Mouse (Mus musculus): ENCODE measurements around the gene Robo1. TPM values are rescaled to one million over a fixed set of nuclear protein-coding genes. Genes with fewer than 3 reads are reported as not detected.
A peak's percentile ranks its signal among the peaks of the same experiment; 100 is the strongest.

Robo1 gene
- total RNA-seq, 2 experiments from 2014 or later: not detected

DNA sequence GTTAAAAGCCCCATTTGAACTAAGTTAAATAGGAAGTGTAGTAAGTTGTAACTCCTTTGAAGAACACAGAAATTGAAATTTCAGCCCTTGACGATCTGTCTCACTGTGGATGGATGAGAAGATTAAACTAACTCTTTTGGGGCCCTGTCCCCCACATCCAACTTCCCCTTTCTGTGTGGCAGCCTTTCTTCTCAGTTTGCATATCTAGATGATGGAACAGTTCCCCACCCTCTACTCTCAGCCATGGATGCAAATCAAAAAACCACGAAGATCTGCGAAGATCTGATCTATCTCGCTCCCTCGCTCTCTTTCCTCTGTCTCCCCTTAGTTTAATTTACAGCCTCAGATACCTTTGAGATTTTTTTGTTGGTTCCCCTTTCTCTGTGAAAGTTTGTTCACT is 357.3 kb downstream of the Robo1 start:
- peak; percentile 38; the same call in 1 of the 2 replicates for ATAC-seq (replicated peaks; ENCODE audit: poor library complexity, severe bottlenecking)

- ATAC-seq (replicated peaks; ENCODE audit: poor library complexity, severe bottlenecking): peak; percentile 22; the same call in 1 of the 2 replicates
Measured at GRCm38 (mm10) chr16:72670240-72671038, 362.3 kb downstream of the Robo1 start.

- no peak for ATAC-seq (replicated peaks; ENCODE audit: poor library complexity, severe bottlenecking)
Measured at GRCm38 (mm10) chr16:72677234-72677633, 369.1 kb downstream of the Robo1 start.

DNA sequence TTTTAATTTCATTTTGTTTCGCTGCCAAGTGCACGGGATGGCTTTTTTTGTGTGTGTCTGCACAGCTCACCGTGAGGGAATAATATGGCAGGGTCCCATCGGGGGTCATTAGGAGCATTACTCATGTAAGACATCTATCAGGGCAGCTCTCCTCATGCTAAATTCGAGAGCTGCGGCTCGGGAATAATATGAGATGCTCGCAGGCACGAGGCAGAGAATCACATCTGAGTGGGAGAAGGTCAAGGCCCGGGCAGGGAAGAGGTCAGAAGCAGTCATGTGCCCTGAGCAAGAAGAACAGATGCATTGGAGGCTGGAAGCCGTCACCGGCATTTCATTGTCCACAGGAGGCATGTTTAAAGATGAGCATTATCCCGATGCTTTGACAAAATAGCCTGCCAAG is 370.3 kb downstream of the Robo1 start:
- no peak for ATAC-seq (replicated peaks; ENCODE audit: poor library complexity, severe bottlenecking)

DNA sequence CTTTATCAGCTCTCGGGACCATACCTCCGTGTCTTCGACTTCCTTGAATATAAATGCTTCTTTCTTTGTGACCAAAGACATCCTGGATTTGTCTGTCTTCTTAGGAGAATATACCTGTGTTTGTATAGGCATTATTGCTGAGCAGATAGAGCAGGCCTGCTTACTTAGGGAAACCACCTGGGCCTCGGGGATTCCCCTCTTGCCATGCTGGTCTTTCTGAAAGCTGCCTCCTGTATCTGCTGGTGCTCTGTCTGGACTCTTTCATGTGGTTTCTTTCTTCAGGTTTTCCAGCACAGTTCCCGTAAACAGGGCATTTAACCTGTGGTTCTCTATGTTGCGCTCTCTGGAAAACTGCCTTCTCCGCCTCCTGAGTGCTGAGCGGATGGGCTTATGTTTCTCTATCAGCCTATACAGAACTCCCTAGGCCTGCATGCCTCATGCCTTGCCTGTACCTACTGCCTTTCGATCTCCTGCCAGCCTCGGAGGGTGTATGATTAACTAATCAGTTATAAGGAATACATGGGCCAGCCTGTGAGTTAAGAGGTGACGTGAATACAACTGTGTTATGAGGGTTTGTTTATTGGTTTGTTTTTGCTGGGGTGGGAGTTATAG is 370.9 kb downstream of the Robo1 start:
- no peak for ATAC-seq (replicated peaks; ENCODE audit: poor library complexity, severe bottlenecking)

- ATAC-seq (replicated peaks; ENCODE audit: poor library complexity, severe bottlenecking): no peak
Measured at GRCm38 (mm10) chr16:72685604-72686479, 377.7 kb downstream of the Robo1 start.

- no peak for ATAC-seq (replicated peaks; ENCODE audit: poor library complexity, severe bottlenecking)
Measured at GRCm38 (mm10) chr16:72686480-72687053, 378.5 kb downstream of the Robo1 start.

- ATAC-seq (replicated peaks; ENCODE audit: poor library complexity, severe bottlenecking): no peak
Measured at GRCm38 (mm10) chr16:72687651-72688050, 379.5 kb downstream of the Robo1 start.

- no peak for ATAC-seq (replicated peaks; ENCODE audit: poor library complexity, severe bottlenecking)
Measured at GRCm38 (mm10) chr16:72688185-72688681, 380.1 kb downstream of the Robo1 start.

DNA sequence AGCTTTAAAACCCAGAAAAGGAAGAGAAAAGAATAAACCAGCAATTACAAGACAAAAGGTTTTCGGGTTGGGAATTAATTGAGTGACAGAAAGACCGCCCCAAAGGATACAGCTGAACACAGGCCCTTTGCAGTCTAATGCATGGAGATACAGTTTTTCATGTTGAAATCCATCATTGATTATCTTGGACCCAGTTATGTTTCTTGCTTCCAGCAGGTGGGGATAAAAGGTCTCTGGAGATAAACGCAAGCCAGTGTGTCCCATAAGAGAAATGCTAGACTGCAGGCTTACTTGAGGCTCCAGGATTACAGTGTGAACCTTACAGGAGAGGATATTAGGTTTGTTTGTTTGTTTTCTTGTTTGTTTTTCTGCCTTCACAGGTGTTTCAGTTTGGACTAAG is 383.8 kb downstream of the Robo1 start:
- no peak for ATAC-seq (replicated peaks; ENCODE audit: poor library complexity, severe bottlenecking)

DNA sequence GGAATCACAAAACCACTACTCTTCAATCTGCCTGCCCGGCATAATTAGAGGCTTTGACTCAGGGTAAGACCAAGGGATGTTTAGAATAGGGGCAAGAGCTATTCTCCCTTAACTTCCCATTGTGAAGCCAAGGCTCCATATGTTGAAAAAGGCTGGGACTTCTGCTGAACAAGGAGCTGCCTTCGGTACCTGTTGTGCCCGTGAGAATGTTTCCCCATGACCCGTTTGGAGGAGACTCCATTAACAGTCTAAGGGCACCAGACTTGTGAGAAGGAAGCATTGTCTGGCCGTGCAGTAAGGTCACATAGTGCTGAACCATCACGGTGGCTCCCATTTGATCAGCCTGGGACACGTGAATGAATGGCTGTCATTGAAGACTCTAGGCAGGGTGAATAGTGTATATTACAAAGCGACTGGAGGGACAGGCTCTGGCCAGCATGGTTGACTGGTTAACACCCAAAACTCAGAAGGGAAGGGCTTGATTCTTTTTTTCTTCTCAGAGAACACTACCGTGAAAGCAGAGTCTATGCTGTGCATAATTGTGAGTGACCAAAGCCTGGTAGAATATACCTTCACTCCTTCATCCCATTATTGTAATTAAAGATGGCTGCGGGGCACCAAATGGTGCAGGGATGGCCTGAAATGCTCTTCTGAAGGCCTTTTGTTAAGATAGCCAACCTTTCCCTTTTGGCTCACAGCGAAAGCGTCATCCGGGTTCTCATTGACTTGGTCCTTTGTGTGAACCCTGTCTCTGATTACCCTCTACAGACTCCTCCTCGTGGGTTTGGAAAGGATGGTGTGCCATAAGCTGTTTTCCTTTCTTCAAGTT is 385.6 kb downstream of the Robo1 start:
- ATAC-seq (replicated peaks; ENCODE audit: poor library complexity, severe bottlenecking): no peak

DNA sequence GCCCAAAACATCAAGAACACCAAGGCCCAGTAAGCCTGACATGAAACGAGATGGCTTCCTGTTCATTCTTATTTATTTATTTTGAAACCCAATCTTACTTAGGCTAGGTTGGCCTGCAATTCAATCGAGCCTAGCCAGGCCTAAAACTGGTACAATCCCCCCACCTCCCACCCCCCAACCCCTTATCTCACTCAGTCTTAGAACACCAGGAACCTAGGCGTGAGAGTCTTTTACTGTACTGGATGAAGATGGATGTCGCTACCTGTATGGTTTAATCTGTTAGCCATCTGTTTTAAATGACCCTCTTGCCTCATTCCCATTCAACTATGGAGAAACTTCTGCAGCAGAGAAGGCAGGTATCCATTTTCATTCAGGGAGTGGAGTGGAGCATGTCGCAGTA is 386.7 kb downstream of the Robo1 start:
- ATAC-seq (replicated peaks; ENCODE audit: poor library complexity, severe bottlenecking): no peak

- no peak for ATAC-seq (replicated peaks; ENCODE audit: poor library complexity, severe bottlenecking)
Measured at GRCm38 (mm10) chr16:72699238-72700006, 391.3 kb downstream of the Robo1 start.

GRCm38 (mm10) chr16:72700297-72700696 is 392.2 kb downstream of the Robo1 start:
- ATAC-seq (replicated peaks; ENCODE audit: poor library complexity, severe bottlenecking): no peak

- ATAC-seq (replicated peaks; ENCODE audit: poor library complexity, severe bottlenecking): no peak
Measured at GRCm38 (mm10) chr16:72703486-72703885, 395.4 kb downstream of the Robo1 start.

- no peak for ATAC-seq (replicated peaks; ENCODE audit: poor library complexity, severe bottlenecking)
Measured at GRCm38 (mm10) chr16:72705851-72706250, 397.7 kb downstream of the Robo1 start.

DNA sequence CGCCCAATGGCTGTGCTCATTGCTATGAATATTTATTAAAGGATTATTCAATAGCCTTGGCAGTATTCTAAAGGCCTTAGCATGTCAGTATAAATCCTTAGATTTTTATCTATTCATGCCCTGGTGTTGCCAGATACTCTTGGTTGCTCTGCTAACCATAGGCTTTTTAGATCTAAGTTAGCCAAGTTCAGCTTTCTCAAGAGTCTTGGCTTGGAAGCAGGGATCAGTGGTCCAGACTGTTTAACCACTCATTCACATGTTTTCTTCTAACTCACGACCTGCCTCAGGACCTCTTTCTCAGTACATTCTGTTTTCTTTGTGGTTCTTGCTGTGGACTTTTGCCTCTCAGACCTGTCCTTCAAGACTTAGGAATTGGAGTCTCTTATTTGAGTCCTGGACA is 400.4 kb downstream of the Robo1 start:
- no peak for ATAC-seq (replicated peaks; ENCODE audit: poor library complexity, severe bottlenecking)

- no peak for ATAC-seq (replicated peaks; ENCODE audit: poor library complexity, severe bottlenecking)
Measured at GRCm38 (mm10) chr16:72717118-72717802, 409.2 kb downstream of the Robo1 start.

All from granulocyte monocyte progenitor cell, adult 5-6 weeks (primary cell).